Mouse (Mus musculus): ENCODE data around the gene Dennd4a.

Gene Dennd4a

DNA sequence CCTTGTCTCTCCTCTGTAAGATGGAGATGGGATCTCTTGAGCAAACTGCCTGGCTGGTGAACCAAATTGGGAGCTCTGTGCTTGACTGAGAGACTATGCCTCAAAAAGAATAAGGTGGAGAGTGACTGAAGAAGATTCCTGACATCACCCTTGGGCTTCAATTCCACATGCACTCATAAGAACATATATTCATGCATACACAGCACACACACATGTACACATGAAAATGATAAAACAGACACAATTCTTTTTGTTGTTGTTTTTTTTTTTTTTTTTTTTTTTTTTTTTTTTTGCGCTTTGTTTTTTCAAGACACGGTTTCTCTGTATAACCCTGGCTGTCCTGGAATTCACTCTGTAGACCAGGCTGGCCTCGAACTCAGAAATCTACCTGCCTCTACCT is 146.1 kb downstream of the Dennd4a start:
- no peak for DNase-seq (ENCODE audit: low read depth, low spot score)

DNA sequence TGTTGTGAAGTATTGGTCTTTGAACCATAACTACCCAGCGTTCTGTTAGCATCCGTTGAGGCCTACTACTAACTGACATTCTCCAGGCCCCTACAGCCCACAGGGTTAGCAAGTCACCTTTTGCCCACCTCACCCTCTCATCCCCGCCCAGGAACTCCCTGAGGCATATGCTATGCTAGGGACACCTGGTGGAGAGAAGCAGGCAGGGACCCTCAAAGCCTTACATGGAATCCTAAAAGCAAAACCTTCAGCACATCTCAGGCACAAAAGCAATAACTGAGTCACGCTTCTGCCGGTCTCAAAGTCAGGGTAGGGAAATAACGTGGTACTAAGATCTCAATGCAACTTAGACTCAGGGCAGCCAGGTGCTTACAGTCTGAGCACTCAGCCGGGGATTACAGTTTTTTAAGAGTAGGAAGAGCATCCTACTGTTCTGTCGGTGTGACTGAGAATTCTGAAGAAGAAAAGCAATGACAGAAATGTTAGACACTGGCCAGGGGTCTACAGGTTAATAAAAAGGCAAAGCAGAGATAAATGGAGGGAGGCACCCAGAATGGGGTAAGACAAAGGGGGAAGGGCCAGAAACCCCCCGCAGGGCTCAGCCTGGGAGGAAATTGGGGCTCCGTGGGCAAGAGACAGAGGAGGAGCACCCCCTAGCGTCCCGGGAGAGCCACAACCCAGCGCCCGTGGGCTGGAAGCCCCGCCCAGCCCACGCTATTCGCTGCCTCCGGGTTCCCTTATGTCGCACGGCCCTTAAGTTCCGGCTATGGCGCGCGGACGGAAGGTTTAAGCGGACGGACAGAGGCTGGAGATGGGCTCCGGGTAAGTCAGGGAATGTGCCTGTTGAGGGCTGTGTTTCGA is 149.2 kb downstream of the Dennd4a start, which contains the start of gene Ints14:
TSS of gene Ints14 (plus strand) at position 789 of the 861 bp plus-strand sequence.
- DNase-seq (ENCODE audit: low read depth, low spot score), result peak; percentile 94

GRCm38 (mm10) chr9:64960978-64961320 is 149.8 kb downstream of the Dennd4a start:
- DNase-seq (ENCODE audit: low read depth, low spot score), result no peak
